Mouse (Mus musculus) right cerebral cortex, postnatal 10 days (tissue): ENCODE results near the gene Nmt2.
A peak's percentile ranks its signal among the peaks of the same experiment; 100 is the strongest.

Source experiments
- DNase-seq, 2 experiments: peaks; one replicate each; pipeline ENCODE4 v3.0.0; 2021; ENCODE audit warnings: low spot score in 2 of 2

Nmt2 gene

GRCm38 (mm10) chr2:3326547-3326946, 42.5 kb downstream of the Nmt2 start:
- no peak for DNase-seq

GRCm38 (mm10) chr2:3327351-3327750, 43.3 kb downstream of the Nmt2 start:
- DNase-seq = peak in 1 of 2 experiments; percentile 39

GRCm38 (mm10) chr2:3331071-3331703, 47.2 kb downstream of the Nmt2 start:
- DNase-seq = peak in 1 of 2 experiments; percentile 35

GRCm38 (mm10) chr2:3332056-3332455, 48.0 kb downstream of the Nmt2 start:
- DNase-seq = no peak

GRCm38 (mm10) chr2:3332484-3333242, 48.7 kb downstream of the Nmt2 start, which contains the start of gene Rpp38:
TSS of gene Rpp38 (minus strand) at chr2:3332643.
- DNase-seq = peak; percentile 99 to 100

GRCm38 (mm10) chr2:3333761-3334160, 49.7 kb downstream of the Nmt2 start:
- no peak for DNase-seq

- DNase-seq = peak; percentile 83 to 84
Observed at GRCm38 (mm10) chr2:3335611-3336301, 51.7 kb downstream of the Nmt2 start, which contains the start of gene Acbd7. TSS of gene Acbd7 (plus strand) at chr2:3336168.

- DNase-seq = no peak
Observed at GRCm38 (mm10) chr2:3348422-3348821, 64.4 kb downstream of the Nmt2 start.

GRCm38 (mm10) chr2:3348919-3349318, 64.9 kb downstream of the Nmt2 start:
- peak in 1 of 2 experiments; percentile 29 for DNase-seq

GRCm38 (mm10) chr2:3353160-3353559, 69.1 kb downstream of the Nmt2 start:
- DNase-seq = no peak

- no peak for DNase-seq
Observed at GRCm38 (mm10) chr2:3355793-3356192, 71.8 kb downstream of the Nmt2 start.

- DNase-seq = no peak
Observed at GRCm38 (mm10) chr2:3356311-3356710, 72.3 kb downstream of the Nmt2 start.

GRCm38 (mm10) chr2:3357887-3358286, 73.9 kb downstream of the Nmt2 start:
- no peak for DNase-seq

- no peak for DNase-seq
Observed at GRCm38 (mm10) chr2:3361067-3361466, 77.1 kb downstream of the Nmt2 start.

GRCm38 (mm10) chr2:3365127-3365526, 81.1 kb downstream of the Nmt2 start:
- DNase-seq = no peak
